Mouse (Mus musculus): Measurements from ENCODE around the gene Morn3. TPM values are rescaled to one million over a fixed set of nuclear protein-coding genes. Genes with fewer than 3 reads are reported as not detected.

The Morn3 gene
- total RNA-seq, 2 experiments from 2014 or later: not detected

DNA sequence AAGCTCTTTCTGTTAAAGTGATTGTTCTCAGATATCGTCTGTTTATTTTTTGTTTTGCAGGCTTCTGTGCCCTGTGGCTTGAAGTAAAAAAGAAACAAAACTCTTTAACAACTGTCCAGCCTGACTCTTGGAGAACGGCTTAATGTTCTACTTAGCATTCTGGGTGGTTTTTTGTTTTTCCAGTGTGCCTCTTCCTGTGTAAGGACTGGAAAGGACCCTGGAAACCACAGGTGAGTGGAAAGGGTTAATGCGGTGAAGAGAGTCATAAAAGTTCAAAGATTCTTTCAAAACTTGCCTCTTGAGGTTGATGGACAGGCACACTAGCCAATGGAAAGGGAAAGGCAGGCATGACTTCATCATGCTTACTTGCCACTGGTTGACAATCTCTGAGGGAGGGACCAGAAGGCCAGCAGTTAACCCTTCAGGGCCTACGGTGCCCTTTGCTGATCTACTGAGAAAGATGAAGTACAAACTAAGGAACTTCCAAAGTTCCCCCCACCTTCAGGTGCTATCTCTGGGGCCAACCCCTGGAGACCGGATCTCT is 52.4 kb downstream of the Morn3 start:
- ATAC-seq (replicated peaks; ENCODE audit: poor library complexity): peak; percentile 97

DNA sequence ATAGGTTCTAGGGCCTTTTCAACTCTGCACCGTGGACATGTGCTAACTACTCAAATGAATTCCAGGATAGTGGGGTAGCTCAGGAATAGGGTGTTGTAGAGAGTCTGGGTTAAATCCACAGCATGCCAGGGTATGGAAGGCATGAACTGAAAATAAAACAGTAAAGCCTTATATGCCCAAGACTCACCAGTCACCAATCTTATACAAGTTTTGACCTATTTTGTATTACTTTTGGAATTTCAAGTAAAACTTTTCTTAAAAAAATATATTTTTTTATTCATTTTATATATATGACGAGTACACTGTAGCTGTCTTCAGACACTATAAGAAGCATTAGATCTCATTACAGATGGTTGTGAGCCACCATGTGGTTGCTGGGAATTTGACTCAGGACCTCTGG is 53.0 kb downstream of the Morn3 start:
- ATAC-seq (replicated peaks; ENCODE audit: poor library complexity): no peak

DNA sequence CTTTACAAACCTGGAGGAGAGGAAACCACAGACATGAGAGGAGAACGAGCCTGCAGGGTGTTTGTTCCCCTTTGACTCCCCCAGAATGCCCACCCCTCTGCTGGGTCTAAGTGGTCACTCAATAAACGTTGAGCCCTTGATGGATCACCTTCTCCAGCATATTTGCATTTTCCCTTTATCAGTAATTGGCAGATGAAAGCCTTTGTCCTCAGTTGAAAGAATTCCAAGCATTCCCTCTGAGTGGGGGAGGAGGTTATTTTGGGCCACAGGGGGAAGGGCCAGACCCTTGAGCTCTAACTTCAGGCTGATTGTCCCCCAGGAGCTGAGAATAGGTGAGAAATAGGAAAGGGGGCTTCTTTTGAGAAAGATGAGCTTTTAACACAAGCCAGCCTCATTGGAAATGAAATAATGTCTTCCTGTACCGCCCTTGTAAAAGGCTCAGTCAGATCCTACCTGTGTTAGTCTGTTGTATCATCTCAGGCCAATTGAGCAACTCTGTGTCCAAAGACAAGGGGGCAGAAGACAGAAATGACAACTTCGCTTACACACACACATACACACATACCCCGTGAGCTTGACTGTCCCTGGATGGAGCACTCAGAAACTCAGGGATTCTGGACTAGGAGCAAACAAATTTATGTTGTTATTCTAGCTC is 55.3 kb downstream of the Morn3 start:
- ATAC-seq (replicated peaks; ENCODE audit: poor library complexity): no peak

DNA sequence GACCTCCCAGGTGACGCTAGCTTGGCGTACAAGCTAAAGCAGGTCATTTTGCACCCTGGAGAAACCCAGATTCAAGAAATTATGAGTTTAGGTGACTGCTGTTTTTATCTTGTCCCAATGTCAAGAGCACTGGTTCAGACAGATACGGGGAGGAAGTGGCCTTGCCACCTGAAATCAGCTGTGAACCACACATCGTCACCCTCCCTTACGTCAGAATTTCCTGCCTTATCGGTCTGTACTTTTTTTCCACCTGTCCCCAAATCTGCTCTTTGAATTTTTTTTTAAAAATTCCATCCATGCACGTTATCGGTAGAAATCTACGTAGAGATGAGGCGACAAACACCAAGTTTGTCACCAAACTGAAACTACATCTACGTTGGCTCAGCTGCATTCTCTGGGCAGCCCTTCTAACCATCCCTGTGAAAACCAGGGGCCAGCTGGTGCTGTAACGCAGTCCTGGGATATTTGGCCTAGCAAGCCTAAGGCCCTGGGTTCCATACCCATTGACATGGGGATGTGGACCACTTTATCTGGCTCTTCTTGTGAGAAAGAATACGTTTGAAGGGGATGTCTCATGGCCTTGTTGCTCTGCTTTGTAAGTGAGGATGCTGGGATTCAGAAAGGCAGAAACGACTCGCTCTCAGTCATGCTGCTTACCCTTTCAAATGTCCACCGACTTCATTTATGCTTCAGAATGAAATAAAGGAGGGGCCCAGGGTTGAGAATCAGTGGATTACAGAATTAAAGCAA is 56.2 kb downstream of the Morn3 start:
- peak; percentile 17; the same call in 1 of the 2 replicates for ATAC-seq (replicated peaks; ENCODE audit: poor library complexity)

DNA sequence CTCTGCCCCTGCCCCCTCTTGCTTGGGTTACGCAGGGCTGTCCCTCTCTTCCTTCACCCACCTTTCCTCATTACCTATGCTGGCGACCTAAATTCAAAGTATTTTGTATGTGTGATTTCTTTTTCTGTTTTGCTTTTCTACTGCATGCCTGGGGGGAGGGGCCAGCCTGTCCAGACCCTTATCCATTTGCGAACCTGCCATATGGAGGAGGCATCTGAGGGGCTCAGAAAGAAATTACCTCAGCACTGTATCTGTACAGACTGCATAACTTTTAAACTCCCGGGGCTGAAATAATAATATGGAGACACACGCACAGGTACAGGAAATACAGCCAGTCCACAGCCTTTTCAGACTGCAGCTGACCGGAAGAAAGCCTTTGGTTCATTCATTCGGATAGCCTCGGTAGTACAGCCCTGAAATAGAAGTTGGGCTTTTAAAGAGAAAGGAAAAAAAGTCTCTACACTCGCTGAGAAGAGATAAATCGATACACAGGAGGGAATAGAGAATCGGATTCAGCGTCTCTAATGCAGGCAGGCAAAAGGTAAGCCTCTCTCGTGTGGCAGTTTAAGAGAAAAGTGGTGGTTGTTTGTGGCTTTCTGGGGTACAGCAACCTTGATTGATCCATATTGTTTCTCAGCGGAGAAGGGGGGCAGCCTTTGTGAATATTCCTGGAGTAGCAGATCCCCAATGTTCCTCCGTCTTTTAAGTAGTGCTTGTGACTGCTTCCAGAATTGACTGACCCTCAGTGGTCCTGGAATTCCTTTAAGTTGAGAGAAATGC is 57.1 kb downstream of the Morn3 start, which contains the start of gene Kdm2b:
TSS of gene Kdm2b (minus strand) at position 273 of the 780 bp plus-strand sequence.
- no peak for ATAC-seq (replicated peaks; ENCODE audit: poor library complexity)

DNA sequence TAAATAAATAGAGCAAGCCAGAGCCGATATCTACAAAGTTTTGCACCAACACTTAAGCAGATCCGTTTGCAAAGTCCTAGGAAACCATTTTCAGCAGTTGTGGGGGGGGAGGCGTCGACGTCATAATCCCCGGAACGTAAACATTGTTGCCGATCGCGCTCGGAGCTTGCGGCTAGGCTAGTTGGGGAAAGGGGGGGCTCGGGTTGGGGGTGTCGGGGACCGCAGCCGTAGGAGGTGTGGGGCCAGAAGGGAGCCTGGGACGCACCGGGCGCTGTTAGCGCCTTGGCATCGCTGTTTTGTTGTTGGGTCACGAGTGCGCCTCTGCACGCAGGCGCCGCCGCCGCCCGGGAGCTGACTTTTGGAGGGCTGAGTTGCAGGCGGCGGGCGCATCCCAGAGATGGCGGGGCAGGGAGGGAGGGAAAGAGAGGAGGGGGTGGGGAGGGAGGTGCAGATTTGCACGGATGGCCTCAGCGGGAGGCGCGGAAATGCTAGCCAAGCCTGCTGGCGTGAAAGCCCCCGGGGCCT is 57.8 kb downstream of the Morn3 start:
- ATAC-seq (replicated peaks; ENCODE audit: poor library complexity): peak; percentile 62

DNA sequence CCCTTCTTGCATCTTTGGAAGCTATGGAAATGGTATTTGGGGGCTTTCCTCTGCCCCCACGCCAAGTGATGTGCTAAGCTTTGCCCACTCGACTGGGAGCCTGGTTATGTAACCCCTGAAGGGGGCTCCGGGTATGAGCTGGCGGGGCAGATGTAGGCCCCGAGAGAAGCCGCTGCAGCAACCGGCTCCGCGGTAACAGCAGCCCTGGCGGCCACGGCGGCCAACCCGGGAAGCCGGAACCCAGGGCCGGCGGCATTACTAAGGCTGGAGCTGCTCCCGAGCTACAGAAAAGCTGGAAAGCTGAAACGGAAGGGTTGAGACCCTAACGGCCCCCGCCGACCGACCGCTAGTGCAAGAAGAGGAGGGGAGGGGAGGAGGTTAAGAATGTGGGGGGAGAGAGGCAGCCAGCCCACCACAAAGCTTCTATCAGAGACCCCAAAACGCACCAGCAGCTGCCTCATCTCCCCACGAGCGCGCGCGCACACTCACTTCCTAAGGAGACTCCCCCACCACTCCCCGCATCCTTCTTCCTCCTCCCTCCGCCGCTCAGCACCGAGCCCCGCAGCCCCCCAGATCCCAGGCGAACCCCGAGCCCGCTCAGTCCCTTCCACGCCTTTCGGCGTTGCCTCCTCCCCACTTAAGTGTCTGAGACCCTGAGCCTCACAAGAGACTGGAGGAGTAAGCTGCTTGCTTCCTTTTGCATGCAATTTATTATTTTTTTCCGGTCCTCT is 58.6 kb downstream of the Morn3 start:
- peak; percentile 42; the same call in 1 of the 2 replicates for ATAC-seq (replicated peaks; ENCODE audit: poor library complexity)

DNA sequence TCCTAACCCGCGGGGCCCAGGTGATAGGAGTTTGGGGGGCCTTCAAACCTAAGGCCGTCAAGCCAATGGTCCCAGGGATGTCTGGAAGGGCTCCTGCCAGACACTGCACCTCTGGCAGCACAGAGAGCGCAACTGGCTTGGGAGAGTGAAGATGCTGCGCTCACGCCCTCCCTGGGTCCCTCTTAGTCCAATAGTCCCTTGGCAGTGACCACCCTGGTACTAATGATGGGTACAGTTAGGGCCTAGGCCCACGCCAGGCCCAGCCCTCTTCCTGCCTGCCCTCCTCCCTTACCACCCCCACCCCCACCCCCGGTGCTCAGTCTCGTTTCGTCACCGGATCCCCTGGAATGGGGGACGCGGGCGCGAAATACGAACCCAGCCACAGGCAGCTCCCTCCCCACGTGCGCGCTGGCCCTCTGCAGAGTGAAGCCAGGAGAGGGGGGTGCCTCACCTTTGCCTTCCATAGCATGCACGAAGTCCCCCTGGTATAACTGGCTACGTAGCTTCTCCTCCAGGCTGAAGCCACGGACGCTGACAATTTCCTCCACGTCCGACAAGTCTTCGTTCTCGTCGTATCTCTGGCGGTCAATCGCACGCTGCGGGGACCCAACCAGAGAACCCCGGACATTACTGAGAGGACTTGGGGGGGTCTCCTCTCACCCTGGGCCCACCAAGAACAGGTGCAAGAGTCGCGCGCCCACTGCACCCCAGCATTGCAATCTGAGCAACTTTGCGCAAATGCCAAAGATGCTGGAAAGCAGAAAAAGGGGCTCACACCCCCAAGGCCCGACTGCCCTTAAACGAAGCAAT is 59.4 kb downstream of the Morn3 start:
- ATAC-seq (replicated peaks; ENCODE audit: poor library complexity): 0 out of 2 replicates have a peak, but pooled peaks have one; percentile 12

DNA sequence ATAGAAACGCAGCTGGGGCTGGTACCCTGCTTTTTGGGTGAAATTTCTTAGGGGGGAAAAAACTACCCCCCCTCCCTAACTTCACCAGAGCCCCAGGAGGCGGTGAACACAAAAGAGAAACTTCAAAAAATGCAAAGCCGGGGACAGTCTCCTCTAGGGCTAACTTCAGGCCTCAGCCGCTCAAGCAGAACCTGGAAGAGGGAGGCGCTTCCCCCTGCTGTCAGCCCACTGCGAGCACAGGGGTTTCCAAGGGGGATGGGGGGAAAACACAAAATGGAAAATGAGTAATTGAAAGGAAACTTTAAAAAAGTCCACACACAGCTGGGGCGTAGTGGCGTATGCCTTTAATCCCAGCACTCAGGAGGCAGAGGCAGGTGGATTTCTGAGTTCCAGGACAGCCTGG is 60.7 kb downstream of the Morn3 start:
- ATAC-seq (replicated peaks; ENCODE audit: poor library complexity): no peak

Other genes starting within 250 kb of the Morn3 start
- 193 and 210 TPM in 2 replicates for gene Anapc5, start 225.7 kb downstream of the Morn3 start, total RNA-seq (2015)
- gene Anapc5, start 225.7 kb downstream of the Morn3 start, total RNA-seq (2017): 298 and 322 TPM in 2 replicates
- 7.9 and 10.1 TPM in 2 replicates for gene Rnf34, start 197.0 kb downstream of the Morn3 start, total RNA-seq (2015)
- 12.7 and 15.6 TPM in 2 replicates for gene Rnf34, start 197.0 kb downstream of the Morn3 start, total RNA-seq (2017)
- 60.0 and 60.4 TPM in 2 replicates for gene Kdm2b, start 57.2 kb downstream of the Morn3 start, total RNA-seq (2015)
- gene Kdm2b, start 57.2 kb downstream of the Morn3 start, total RNA-seq (2017): 49.0 and 75.4 TPM in 2 replicates
- 66.5 and 68.6 TPM in 2 replicates for gene Orai1, start 31.9 kb downstream of the Morn3 start, total RNA-seq (2015)
- gene Orai1, start 31.9 kb downstream of the Morn3 start, total RNA-seq (2017): 13.5 and 20.8 TPM in 2 replicates
- gene Tmem120b, start 21.4 kb upstream of the Morn3 start, total RNA-seq (2015): 0.42 and 1.4 TPM in 2 replicates
- 1.4 and 1.6 TPM in 2 replicates for gene Tmem120b, start 21.4 kb upstream of the Morn3 start, total RNA-seq (2017)
- 0.42 and 1.0 TPM in 2 replicates for gene Rhof, start 85.7 kb upstream of the Morn3 start, total RNA-seq (2015)
- 0.54 and 1.1 TPM in 2 replicates for gene Rhof, start 85.7 kb upstream of the Morn3 start, total RNA-seq (2017)
- 27.5 and 28.3 TPM in 2 replicates for gene Setd1b, start 95.2 kb upstream of the Morn3 start, total RNA-seq (2015)
- gene Setd1b, start 95.2 kb upstream of the Morn3 start, total RNA-seq (2017): 1.9 and 3.1 TPM in 2 replicates
- gene Psmd9, start 122.4 kb upstream of the Morn3 start, total RNA-seq (2015): 22.3 and 23.9 TPM in 2 replicates
- gene Psmd9, start 122.4 kb upstream of the Morn3 start, total RNA-seq (2017): 15.2 and 19.4 TPM in 2 replicates
- not detected in 2 replicates for gene Hpd, start 135.7 kb upstream of the Morn3 start, total RNA-seq (2015)
- gene Hpd, start 135.7 kb upstream of the Morn3 start, total RNA-seq (2017): not detected in 2 replicates
- 0.07 TPM in 1 of 2 replicates, not detected in the other for gene Wdr66, start 205.1 kb upstream of the Morn3 start, total RNA-seq (2015)
- not detected in 2 replicates for gene Wdr66, start 205.1 kb upstream of the Morn3 start, total RNA-seq (2017)

Data from megakaryocyte progenitor cell, adult 5-6 weeks (primary cell).